Mouse (Mus musculus) CD4-positive naive resting alpha-beta T cell, adult 76 days (primary cell): ENCODE measurements around the gene Olfr50. TPM values are rescaled to one million over a fixed set of nuclear protein-coding genes. Genes with fewer than 3 reads are reported as not detected.

ENCODE experiments used
- total RNA-seq: library from RNA; stranded (reverse); gene quantifications from one replicate; pipeline ENCODE4 v1.2.4, GENCODE M21; 2023

The Olfr50 gene
- total RNA-seq, result not detected

GRCm38 (mm10) chr2:36790238-36790637 lies at the start of gene Olfr50:
TSS of gene Olfr50 (plus strand) at chr2:36790538.

GRCm38 (mm10) chr2:36783976-36784375 lies 6.4 kb upstream of the Olfr50 start, which contains the start of gene Olfr348:
TSS of gene Olfr348 (plus strand) at chr2:36784276.

GRCm38 (mm10) chr2:36816932-36817331 lies 26.6 kb downstream of the Olfr50 start, which contains the start of gene Olfr3:
TSS of gene Olfr3 (minus strand) at chr2:36817032.

GRCm38 (mm10) chr2:36846010-36846409 lies 55.7 kb downstream of the Olfr50 start, which contains the start of gene Olfr350:
TSS of gene Olfr350 (plus strand) at chr2:36846310.

Other genes with a start within 250 kb of the Olfr50 start
- gene Olfr344, start 223.9 kb upstream of the Olfr50 start, total RNA-seq, result not detected
- not detected for gene Olfr345, start 150.5 kb upstream of the Olfr50 start, total RNA-seq
- not detected for gene Olfr346, start 104.8 kb upstream of the Olfr50 start, total RNA-seq
- not detected for gene Olfr347, start 58.6 kb upstream of the Olfr50 start, total RNA-seq
- gene Olfr348, start 6.3 kb upstream of the Olfr50 start, total RNA-seq, result not detected
- gene Olfr3, start 26.5 kb downstream of the Olfr50 start, total RNA-seq, result not detected
- gene Olfr350, start 55.8 kb downstream of the Olfr50 start, total RNA-seq, result not detected
- not detected for gene Olfr351, start 72.1 kb downstream of the Olfr50 start, total RNA-seq
- not detected for gene Olfr352, start 77.9 kb downstream of the Olfr50 start, total RNA-seq
- not detected for gene Olfr353, start 102.4 kb downstream of the Olfr50 start, total RNA-seq
- not detected for gene Olfr354, start 115.1 kb downstream of the Olfr50 start, total RNA-seq
- gene Olfr355, start 138.4 kb downstream of the Olfr50 start, total RNA-seq, result not detected
- gene Olfr356, start 146.6 kb downstream of the Olfr50 start, total RNA-seq, result not detected
- not detected for gene Olfr357, start 203.3 kb downstream of the Olfr50 start, total RNA-seq
- not detected for gene Olfr358, start 218.8 kb downstream of the Olfr50 start, total RNA-seq